Mouse (Mus musculus) heart, adult 2 months (tissue): ENCODE results near the gene Jak1.

Experiments
- CTCF ChIP-seq: fragments of 200-600 bp; IDR thresholded peaks from 2 replicates; pipeline ENCODE4 v1.8.1; 2022; ENCODE audit warnings: antibody characterized with exemption, mild to moderate bottlenecking, moderate library complexity
- POLR2A ChIP-seq: fragments of 200-500 bp; IDR thresholded peaks from 2 replicates; pipeline ENCODE4 v1.6.1; 2011; ENCODE audit warnings: mild to moderate bottlenecking, low read depth, low read length, control low read depth; ENCODE audit not compliant: insufficient read depth

DNA sequence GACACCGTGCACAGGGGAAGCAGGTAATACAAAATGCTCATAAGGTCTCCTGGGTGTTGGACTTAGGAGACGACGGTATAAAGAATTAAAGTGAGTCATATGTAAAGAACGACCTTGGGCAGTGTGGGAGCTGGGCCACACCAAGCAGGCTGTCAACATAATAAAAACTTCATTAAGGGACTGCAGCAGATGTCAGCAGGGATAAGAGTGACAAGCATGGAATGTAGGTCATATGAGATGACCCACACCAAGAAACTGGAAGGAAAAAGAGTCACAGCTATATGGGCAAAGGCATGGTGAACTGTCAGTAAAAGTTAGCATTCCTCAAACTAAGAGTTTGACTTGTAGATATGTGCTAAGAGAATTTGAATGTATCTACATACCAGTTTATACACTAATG, 120.7 kb downstream of the Jak1 start:
- TF ChIP-seq CTCF, result no peak
- no peak for TF ChIP-seq POLR2A
